ENCODE assay signal across 14 mouse cellular contexts in the genomic region with DNA sequence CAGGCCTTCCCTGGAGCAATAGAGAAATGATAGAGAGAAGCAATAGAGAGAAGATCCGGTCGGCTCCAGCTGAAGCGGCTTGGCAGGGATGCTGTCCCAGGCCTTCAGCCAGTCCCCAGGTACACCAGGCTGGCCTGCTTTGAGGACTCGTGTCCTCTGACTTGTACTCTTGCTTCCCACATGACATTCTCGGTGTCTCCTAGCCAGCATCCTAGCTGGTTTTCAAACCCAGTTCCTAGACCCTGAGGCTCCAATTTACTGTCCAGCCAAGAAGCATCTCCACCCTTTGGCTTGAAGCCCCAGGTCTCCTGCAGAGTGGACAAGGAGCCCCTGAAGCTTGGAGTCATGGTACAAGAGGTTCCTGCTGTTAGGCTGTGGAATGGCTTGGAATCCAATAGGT. TPM values are rescaled to one million over a fixed set of nuclear protein-coding genes. Genes with fewer than 3 reads are reported as not detected.
DNase-seq lines count a peak whose midpoint lies in the region; TF ChIP-seq lines count a peak whose summit lies in the region.
"Had no signal": no experiment of that assay in that cellular context is flagged by ENCODE, and none has a peak within 500 bp of the region (broad histone marks: within the 10 kb centered on the region; RNA-seq: fewer than 3 reads in every experiment).

No protein-coding gene starts in this region.

- no peak for DNase-seq in heart, embryonic 10.5 days (ENCODE audit: low spot score)
- no peak for DNase-seq in heart, adult 2 months
- peak; percentile 77 for DNase-seq in cerebellum, adult 11-12 months
- peak; percentile 81 for DNase-seq in cerebellum, adult 9-11 months
- peak; percentile 60 for DNase-seq in testis, postnatal 14 days (ENCODE audit: low spot score)
- no peak for DNase-seq in layer of hippocampus, postnatal 36 days
- no peak for DNase-seq in left cerebral cortex, adult 8-10 months (ENCODE audit: low spot score in 2 of 2)
- DNase-seq: adrenal gland, adult 8-10 months; kidney, postnatal 36 days; lung, adult 2 months; thymus, postnatal 25 days had no signal

- H3K79me2 ChIP-seq in heart, adult 2 months (replicated peaks; ENCODE audit: control insufficient read depth, insufficient read depth, low read length) = no peaks in the 10 kb centered on the region

- no peak for TF ChIP-seq POLR2A in heart, adult 2 months (IDR thresholded peaks at IDR 0.05; ENCODE audit: insufficient read depth, low read depth, low read length)

- H3K36me3 ChIP-seq in heart, embryonic 10.5 days = no peaks in the 10 kb centered on the region; the same call in 1 of the 2 replicates
- H3K36me3 ChIP-seq in heart, adult 2 months (ENCODE audit: control insufficient read depth, insufficient read depth, low read length) = no peaks in the 10 kb centered on the region; the same call in 1 of the 2 replicates
- H3K36me3 ChIP-seq: hindbrain, embryonic 15.5 days had no signal

- no peak overlapping the region for H3K9ac ChIP-seq in heart, adult 2 months (ENCODE audit: low read depth, low read length)
- H3K9ac ChIP-seq: heart, embryonic 13.5 days; hindbrain, embryonic 15.5 days had no signal

- peak overlapping the region; percentile 42 for H3K27ac ChIP-seq in heart, embryonic 10.5 days
- H3K27ac ChIP-seq in heart, adult 2 months = no peak overlapping the region
- H3K27ac ChIP-seq: heart, embryonic 13.5 days; hindbrain, embryonic 15.5 days had no signal

- H3K27me3 ChIP-seq in heart, embryonic 10.5 days (ENCODE audit: insufficient read depth, poor library complexity, severe bottlenecking) = no peaks in the 10 kb centered on the region
- no peaks in the 10 kb centered on the region for H3K27me3 ChIP-seq in heart, adult 2 months (ENCODE audit: control insufficient read depth, insufficient read depth, low read length)
- H3K27me3 ChIP-seq: heart, embryonic 13.5 days; hindbrain, embryonic 15.5 days had no signal

- no peaks in the 10 kb centered on the region for H3K9me3 ChIP-seq in heart, embryonic 10.5 days
- H3K9me3 ChIP-seq: heart, embryonic 13.5 days; hindbrain, embryonic 15.5 days; megakaryocyte, embryonic 14.5 days had no signal

- intact Hi-C loops in heart, adult 2 months (cut with DNase I) = no loop called here

- H3K4me1 ChIP-seq in heart, embryonic 10.5 days = peaks cover 68% of the 10 kb centered on the region
- peaks cover 9% of the 10 kb centered on the region for H3K4me1 ChIP-seq in heart, adult 2 months (ENCODE audit: control insufficient read depth, insufficient read depth, low read length)

- H3K4me3 ChIP-seq in heart, embryonic 10.5 days = no peak overlapping the region
- no peak overlapping the region for H3K4me3 ChIP-seq in heart, adult 2 months
- H3K4me3 ChIP-seq: heart, embryonic 13.5 days; hindbrain, embryonic 15.5 days; megakaryocyte, embryonic 14.5 days had no signal

- no peak for TF ChIP-seq EP300 in heart, adult 2 months (IDR thresholded peaks at IDR 0.05; ENCODE audit: insufficient read depth, low read depth, low read length)

- 88% methylated on average over 5 of the region's 5 CpGs for WGBS in heart, embryonic 10.5 days
- WGBS in heart, adult 2 months = 70% methylated on average over 5 of the region's 5 CpGs

- no peak for TF ChIP-seq CTCF in heart, adult 2 months (IDR thresholded peaks at IDR 0.05)

RNA-seq across cellular contexts. Expression of gene Trp53i11, which starts 54.8 kb away (rescaled TPM):
- 22.5 and 24.2 TPM in 2 replicates for polyA plus RNA-seq in heart, embryonic 10.5 days (2016; fragmentation: Nextera tagmentation; extraction: Ambion mirVana)
- total RNA-seq in heart, adult 2 months (2021) = 10 to 100 TPM; 25.2 to 33.2 TPM
- 34.4 and 42.7 TPM in 2 replicates for polyA plus RNA-seq in heart, adult 2 months (2012; rRNA removed)
- total RNA-seq in layer of hippocampus, postnatal 36 days (2021) = 10 to 100 TPM; 79.8 to 83.2 TPM
- total RNA-seq in left cerebral cortex, adult 8-10 months (2022) = 10 to 100 TPM; 78.5 to 91.8 (median 86.0) TPM

Comparison
In these comparisons a context has a peak if more than half of its experiments do, and no peak if none do; other contexts are left out.
1. DNase-seq: peak in cerebellum, adult 11-12 months (single experiment), cerebellum, adult 9-11 months (single experiment) and testis, postnatal 14 days (single experiment); none in heart, embryonic 10.5 days (single experiment), heart, adult 2 months (0 of 2), layer of hippocampus, postnatal 36 days (0 of 2) and left cerebral cortex, adult 8-10 months (0 of 2).